Mouse (Mus musculus) cerebellum, adult 2 months (tissue): Measurements from ENCODE around the gene Spata2l. TPM values are rescaled to one million over a fixed set of nuclear protein-coding genes. Genes with fewer than 3 reads are reported as not detected.
"Not testable (repeated sequence)": the region's sequence is repeated elsewhere in the genome, so short reads cannot be mapped to it uniquely, and the experiment has no call there.

Experiments
- DNase-seq, 2 experiments: peaks; one replicate each; pipeline ENCODE4 v3.0.0; 2021
- H3K27ac ChIP-seq: fragments of 200-500 bp; 2 replicates; pipeline ENCODE4 v1.5.1; 2012; ENCODE audit warnings: low read length, control low read depth, inconsistent platforms; ENCODE audit not compliant: insufficient read depth
- H3K27me3 ChIP-seq: fragments of 200-500 bp; 2 replicates; pipeline ENCODE4 v1.6.1; 2012; ENCODE audit warnings: inconsistent platforms, mild to moderate bottlenecking, low read length, moderate library complexity; ENCODE audit not compliant: control insufficient read depth, insufficient read depth
- H3K4me1 ChIP-seq: fragments of 200-500 bp; 2 replicates; pipeline ENCODE4 v1.6.1; 2011; ENCODE audit warnings: low read length; ENCODE audit not compliant: control insufficient read depth, insufficient read depth
- H3K4me3 ChIP-seq: fragments of 200-500 bp; replicated peaks from 2 replicates; pipeline ENCODE3; 2011; ENCODE audit warnings: mild to moderate bottlenecking, low read depth, low read length, control low read depth; ENCODE audit not compliant: insufficient read depth
- CTCF ChIP-seq: fragments of 200-500 bp; IDR thresholded peaks from 2 replicates; pipeline ENCODE4 v1.5.1; 2011; ENCODE audit warnings: low read depth, mild to moderate bottlenecking, control low read depth, low read length, moderate library complexity, borderline replicate concordance; ENCODE audit not compliant: insufficient read depth
- POLR2A ChIP-seq: fragments of 200-500 bp; IDR thresholded peaks from 2 replicates; pipeline ENCODE4 v1.6.1; 2011; ENCODE audit warnings: low read length, control low read depth, borderline replicate concordance; ENCODE audit not compliant: insufficient read depth
- WGBS: fragments of 180-500 bp; shearing (Covaris S2); methylation state at CpG from one replicate; pipeline ENCODE4 v1.1.7; 2018; 5-methylcytosine and 5-hydroxymethylcytosine counted together
- polyA plus RNA-seq: library from polyadenylated mRNA; depleted of rRNA; stranded (reverse); fragments of >200 nt; gene quantifications from 2 replicates; pipeline ENCODE4 v1.2.3, GENCODE M21; 2012

The Spata2l gene
- polyA plus RNA-seq, 1 experiment = 18.5 TPM

GRCm38 (mm10) chr8:123242107-123242923 lies 6.3 kb upstream of the Spata2l start:
- 85% methylated on average over 7 of the region's 7 CpGs for WGBS
- no peak for DNase-seq
- no peak overlapping the region for H3K4me3 ChIP-seq
- H3K27ac ChIP-seq = no peak overlapping the region
- TF ChIP-seq POLR2A (no peak), CTCF (no peak)
- H3K4me1 ChIP-seq = no peaks in the 10 kb centered on the region
- H3K27me3 ChIP-seq = no peaks in the 10 kb centered on the region

- Histone ChIP-seq H3K27me3 (no peaks in the 10 kb centered on the region), H3K4me3 (no peak overlapping the region)
Measured at GRCm38 (mm10) chr8:123239398-123239797, 3.4 kb upstream of the Spata2l start.

GRCm38 (mm10) chr8:123234918-123235519 lies 1.0 kb downstream of the Spata2l start:
- Histone ChIP-seq H3K4me3 (peak overlapping the region; percentile 73), H3K27ac (peak overlapping the region; percentile 24; the same call in 1 of the 2 replicates), H3K27me3 (no peaks in the 10 kb centered on the region), H3K4me1 (peaks cover 16% of the 10 kb centered on the region)
- TF ChIP-seq POLR2A (no peak), CTCF (no peak)
- peak; percentile 65 to 72 for DNase-seq
- 7% methylated on average over 13 of the region's 13 CpGs for WGBS

More at GRCm38 (mm10) chr8:123239398-123239797, 3.4 kb upstream of the Spata2l start:
- TF ChIP-seq CTCF (no peak), POLR2A (no peak)
- 59% methylated on average over 10 of the region's 10 CpGs for WGBS
- no peak overlapping the region for H3K27ac ChIP-seq
- no peak for DNase-seq
- H3K4me1 ChIP-seq = peaks cover 3% of the 10 kb centered on the region; the same call in 1 of the 2 replicates

- Histone ChIP-seq H3K27ac (no peak overlapping the region), H3K4me1 (peaks cover 16% of the 10 kb centered on the region), H3K4me3 (peak overlapping the region; percentile 9), H3K27me3 (no peaks in the 10 kb centered on the region)
- TF ChIP-seq CTCF (no peak), POLR2A (no peak)
- DNase-seq = peak in 1 of 2 experiments; percentile 36
- 45% methylated on average over 11 of the region's 11 CpGs for WGBS
Measured at GRCm38 (mm10) chr8:123233760-123234159, 2.3 kb downstream of the Spata2l start.

GRCm38 (mm10) chr8:123233300-123233699 lies 2.7 kb downstream of the Spata2l start:
- TF ChIP-seq POLR2A (no peak), CTCF (no peak)
- WGBS = 22% methylated on average over 13 of the region's 13 CpGs
- peak in 1 of 2 experiments; percentile 37 for DNase-seq
- no peak overlapping the region for H3K4me3 ChIP-seq
- H3K4me1 ChIP-seq = peaks cover 16% of the 10 kb centered on the region
- H3K27ac ChIP-seq = no peak overlapping the region
- no peaks in the 10 kb centered on the region for H3K27me3 ChIP-seq

- WGBS = 39% methylated on average over 7 of the region's 7 CpGs
- H3K4me3 ChIP-seq = no peak overlapping the region
- no peaks in the 10 kb centered on the region for H3K27me3 ChIP-seq
- H3K4me1 ChIP-seq = peaks cover 16% of the 10 kb centered on the region
- no peak for DNase-seq
- no peak overlapping the region for H3K27ac ChIP-seq
- no peak for TF ChIP-seq POLR2A
- no peak for TF ChIP-seq CTCF
Measured at GRCm38 (mm10) chr8:123232553-123232952, 3.5 kb downstream of the Spata2l start.

- no peak for DNase-seq
- Histone ChIP-seq H3K4me1 (peaks cover 16% of the 10 kb centered on the region), H3K27me3 (no peaks in the 10 kb centered on the region), H3K4me3 (no peak overlapping the region), H3K27ac (no peak overlapping the region)
- TF ChIP-seq POLR2A (no peak), CTCF (no peak)
- 40% methylated on average over 5 of the region's 5 CpGs for WGBS
Measured at GRCm38 (mm10) chr8:123231742-123232141, 4.3 kb downstream of the Spata2l start.

- H3K4me1 ChIP-seq = peaks cover 17% of the 10 kb centered on the region
- not testable (repeated sequence) for H3K27ac ChIP-seq, H3K27me3 ChIP-seq, H3K4me3 ChIP-seq, DNase-seq
- WGBS = 20% methylated on average over 11 of the region's 11 CpGs
Measured at GRCm38 (mm10) chr8:123230326-123230725, 5.7 kb downstream of the Spata2l start.
